Mouse (Mus musculus): ENCODE results near the gene Poll. TPM values are rescaled to one million over a fixed set of nuclear protein-coding genes. Genes with fewer than 3 reads are reported as not detected.

Gene Poll
- polyA plus RNA-seq (2014; fragmentation: Nextera tagmentation; extraction: Ambion mirVana): 14.1 and 16.4 TPM in 2 replicates

DNA sequence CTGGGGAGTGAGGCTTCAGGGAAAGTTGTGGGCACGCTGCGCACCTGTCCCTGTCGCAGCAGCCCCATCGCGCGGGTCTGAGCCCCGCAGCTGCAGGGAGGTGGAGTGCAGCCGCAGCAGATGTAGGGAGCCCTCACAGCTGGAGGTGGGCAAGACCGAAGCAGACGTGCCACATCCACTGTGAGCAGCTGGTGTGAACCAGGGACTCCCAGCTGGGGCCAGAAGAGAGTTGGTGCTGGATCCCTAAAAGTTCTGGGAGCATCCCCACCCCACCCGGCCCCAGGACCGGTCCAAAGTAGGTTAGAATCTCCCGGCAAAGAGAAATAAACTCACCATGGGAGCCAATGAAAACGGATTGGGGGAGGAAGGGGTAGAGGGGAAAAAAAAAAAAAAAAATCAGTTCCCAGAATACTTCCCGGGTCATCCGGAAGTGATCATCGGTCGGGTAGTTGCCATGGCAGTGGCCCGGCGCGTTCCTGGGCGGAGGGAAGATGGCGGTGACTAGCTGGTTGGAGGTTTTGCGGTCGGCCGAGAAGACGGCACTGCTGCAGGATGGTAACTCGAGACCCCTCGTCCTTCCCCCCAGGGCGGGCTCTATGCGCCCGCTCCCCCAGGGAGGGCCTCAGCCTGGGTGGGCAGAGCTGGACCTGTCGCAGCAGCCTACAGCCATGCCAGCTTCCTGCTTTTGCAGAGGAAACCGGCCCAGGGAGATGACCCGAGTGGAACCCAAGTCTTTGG lies at the start of gene Poll, which contains the start of gene Gm17018:
Gene Poll (minus strand): TSS at position 379 of the 738 bp plus-strand sequence.
Gene Gm17018 (plus strand): TSS at position 463 of the 738 bp plus-strand sequence.
- peak; percentile 74 for ATAC-seq (ENCODE audit: low FRiP score)
- DNase-seq (ENCODE audit: low spot score): peak; percentile 87

DNA sequence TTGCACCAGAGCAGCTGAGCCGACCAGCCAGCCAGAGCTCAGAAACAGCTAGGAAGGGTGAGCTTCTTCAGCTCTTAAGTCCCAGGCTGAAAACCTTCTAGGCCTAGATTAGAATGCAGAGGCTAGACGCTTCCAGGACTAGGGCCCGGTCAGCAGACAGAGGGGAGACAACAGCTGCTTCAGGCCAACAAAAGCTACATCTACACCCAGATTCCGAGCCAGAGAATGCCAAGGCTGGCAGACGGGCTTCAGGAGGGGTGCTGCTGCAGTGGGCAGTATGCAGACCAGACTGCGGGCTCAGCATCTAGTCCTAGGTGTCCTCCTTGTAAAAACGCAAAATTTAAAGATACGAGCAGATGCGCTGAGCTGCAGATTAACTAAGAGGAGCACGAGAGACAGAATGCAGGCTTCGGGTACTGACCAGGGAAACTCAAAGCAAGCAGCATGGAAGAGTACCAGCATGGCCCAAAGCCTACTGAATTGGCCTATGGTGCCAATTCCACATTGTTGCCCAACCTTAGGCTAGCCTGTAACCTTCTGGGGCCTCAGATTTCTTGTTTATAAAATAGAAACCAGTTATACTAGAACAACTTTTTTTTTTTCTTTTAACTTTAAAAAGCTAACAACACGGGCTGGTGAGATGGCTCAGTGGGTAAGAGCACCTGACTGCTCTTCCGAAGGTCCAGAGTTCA lies 48.5 kb upstream of the Poll start:
- no peaks in the 10 kb centered on the region for H3K36me3 ChIP-seq (ENCODE audit: control insufficient read depth, insufficient read depth, low read length)
- H3K9ac ChIP-seq (ENCODE audit: low read depth, low read length): no peak overlapping the region
- 85% methylated on average over 13 of the region's 13 CpGs for WGBS
- 0 out of 2 replicates have a peak, but pooled peaks cover 2% of the 10 kb centered on the region for H3K4me1 ChIP-seq (replicated peaks; ENCODE audit: control insufficient read depth, insufficient read depth, low read length)
- no peak overlapping the region for H3K4me2 ChIP-seq (replicated peaks; ENCODE audit: low read depth, low read length)
- no peak for ATAC-seq (ENCODE audit: low FRiP score)
- no peak for DNase-seq (ENCODE audit: low spot score)
- no peak overlapping the region for H3K27ac ChIP-seq (ENCODE audit: low read depth, low read length)
- no peaks in the 10 kb centered on the region for H3K9me3 ChIP-seq (ENCODE audit: control insufficient read depth, low read length)
- H3K4me3 ChIP-seq (ENCODE audit: low read depth, low read length): no peak overlapping the region
- peaks cover 3% of the 10 kb centered on the region; the same call in 1 of the 2 replicates for H3K27me3 ChIP-seq (ENCODE audit: control insufficient read depth, insufficient read depth, low read length)

More for the DNA sequence above, at the start of gene Poll, which contains the start of gene Gm17018:
- Histone ChIP-seq H3K27me3 (ENCODE audit: control insufficient read depth, insufficient read depth, low read length) (no peaks in the 10 kb centered on the region), H3K9ac (ENCODE audit: low read depth, low read length) (peak within 1 kb of the TSS; percentile 80), H3K4me2 (replicated peaks; ENCODE audit: low read depth, low read length) (peak within 1 kb of the TSS; percentile 94), H3K27ac (ENCODE audit: low read depth, low read length) (peak within 1 kb of the TSS; percentile 37), H3K4me3 (ENCODE audit: low read depth, low read length) (peak within 1 kb of the TSS; percentile 63), H3K36me3 (ENCODE audit: control insufficient read depth, insufficient read depth, low read length) (no peaks in the 10 kb centered on the region), H3K9me3 (ENCODE audit: control insufficient read depth, low read length) (no peaks in the 10 kb centered on the region), H3K4me1 (replicated peaks; ENCODE audit: control insufficient read depth, insufficient read depth, low read length) (no peaks in the 10 kb centered on the region)
- under 1% methylated on average over 34 of the region's 35 CpGs for WGBS

DNA sequence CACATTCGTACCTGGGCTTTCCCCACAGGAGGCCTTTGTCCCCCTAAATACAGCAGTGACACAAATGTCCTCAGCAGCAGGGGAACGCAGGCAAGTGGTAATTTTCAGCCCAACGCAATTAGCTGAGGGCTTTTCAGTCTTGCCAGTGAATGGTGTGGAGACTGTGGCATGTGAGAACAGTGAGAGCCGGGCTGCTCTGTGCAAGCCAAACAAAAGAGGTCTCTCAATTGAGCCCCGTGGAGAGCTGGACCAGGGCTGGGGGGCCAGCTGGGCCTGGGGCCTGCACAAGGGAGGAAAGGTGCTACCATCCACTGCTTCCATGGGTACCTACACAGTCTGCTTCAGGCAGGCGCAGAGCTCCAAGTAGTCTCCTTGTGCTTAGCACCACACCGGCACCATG lies 47.1 kb upstream of the Poll start:
- no peak for ATAC-seq (ENCODE audit: low FRiP score)

DNA sequence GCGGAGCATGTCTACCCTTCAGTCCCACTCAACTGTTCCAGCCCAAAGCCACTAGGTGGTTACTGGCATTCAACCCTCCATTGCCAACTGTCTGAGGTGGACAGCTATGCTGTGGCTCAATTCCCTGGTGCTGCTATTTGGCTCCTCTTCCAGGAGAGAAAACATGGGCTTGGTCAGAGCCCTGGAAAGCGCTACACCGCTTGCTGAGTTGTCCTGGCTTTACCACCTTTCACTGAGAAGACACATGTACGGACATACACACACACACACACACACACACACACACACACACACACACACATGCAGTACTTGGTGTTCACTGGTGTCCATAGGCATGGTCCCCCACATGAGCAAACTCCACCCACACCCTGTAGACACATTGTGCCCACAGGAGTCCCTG lies 46.4 kb upstream of the Poll start:
- Histone ChIP-seq H3K36me3 (ENCODE audit: control insufficient read depth, insufficient read depth, low read length) (no peaks in the 10 kb centered on the region), H3K4me1 (replicated peaks; ENCODE audit: control insufficient read depth, insufficient read depth, low read length) (0 out of 2 replicates have a peak, but pooled peaks cover 2% of the 10 kb centered on the region), H3K9me3 (ENCODE audit: control insufficient read depth, low read length) (no peaks in the 10 kb centered on the region), H3K9ac (ENCODE audit: low read depth, low read length) (no peak overlapping the region), H3K27ac (ENCODE audit: low read depth, low read length) (no peak overlapping the region), H3K4me2 (replicated peaks; ENCODE audit: low read depth, low read length) (no peak overlapping the region), H3K4me3 (ENCODE audit: low read depth, low read length) (no peak overlapping the region), H3K27me3 (ENCODE audit: control insufficient read depth, insufficient read depth, low read length) (peaks cover 3% of the 10 kb centered on the region; the same call in 1 of the 2 replicates)
- no peak for DNase-seq (ENCODE audit: low spot score)
- WGBS: 78% methylated on average over 4 of the region's 4 CpGs
- ATAC-seq (ENCODE audit: low FRiP score): no peak

More for the DNA sequence above, 47.1 kb upstream of the Poll start:
- Histone ChIP-seq H3K9ac (ENCODE audit: low read depth, low read length) (no peak overlapping the region), H3K27ac (ENCODE audit: low read depth, low read length) (no peak overlapping the region), H3K4me2 (replicated peaks; ENCODE audit: low read depth, low read length) (no peak overlapping the region), H3K9me3 (ENCODE audit: control insufficient read depth, low read length) (no peaks in the 10 kb centered on the region), H3K27me3 (ENCODE audit: control insufficient read depth, insufficient read depth, low read length) (peaks cover 3% of the 10 kb centered on the region; the same call in 1 of the 2 replicates), H3K4me1 (replicated peaks; ENCODE audit: control insufficient read depth, insufficient read depth, low read length) (0 out of 2 replicates have a peak, but pooled peaks cover 2% of the 10 kb centered on the region), H3K4me3 (ENCODE audit: low read depth, low read length) (no peak overlapping the region), H3K36me3 (ENCODE audit: control insufficient read depth, insufficient read depth, low read length) (no peaks in the 10 kb centered on the region)
- WGBS: 28% methylated on average over 7 of the region's 7 CpGs
- DNase-seq (ENCODE audit: low spot score): peak; percentile 12

DNA sequence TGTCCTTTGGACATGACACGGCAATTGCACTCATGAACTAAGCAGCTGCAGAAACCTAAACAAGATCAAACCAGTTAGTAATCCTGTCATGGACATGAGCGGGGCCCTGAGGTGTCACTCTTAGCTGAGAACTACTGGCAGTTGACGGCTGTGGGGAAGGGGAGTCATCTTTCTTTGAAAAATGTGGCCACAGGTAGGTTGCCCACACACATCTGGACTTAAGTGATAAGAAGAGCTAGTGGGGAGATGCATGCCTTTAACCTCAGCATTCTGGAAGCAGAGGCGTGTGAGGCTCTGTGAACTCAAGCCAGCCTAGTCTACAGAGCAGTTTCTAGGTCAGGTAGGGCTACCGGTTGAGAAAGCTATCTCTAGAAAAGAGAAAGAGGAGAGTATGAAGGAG lies 42.3 kb upstream of the Poll start:
- H3K4me1 ChIP-seq (replicated peaks; ENCODE audit: control insufficient read depth, insufficient read depth, low read length): 0 out of 2 replicates have a peak, but pooled peaks cover 2% of the 10 kb centered on the region
- no peak overlapping the region for H3K4me3 ChIP-seq (ENCODE audit: low read depth, low read length)
- peaks cover 13% of the 10 kb centered on the region for H3K27me3 ChIP-seq (ENCODE audit: control insufficient read depth, insufficient read depth, low read length)
- WGBS: 88% methylated on average over 5 of the region's 5 CpGs
- H3K36me3 ChIP-seq (ENCODE audit: control insufficient read depth, insufficient read depth, low read length): no peaks in the 10 kb centered on the region
- H3K9me3 ChIP-seq (ENCODE audit: control insufficient read depth, low read length): no peaks in the 10 kb centered on the region
- no peak overlapping the region for H3K4me2 ChIP-seq (replicated peaks; ENCODE audit: low read depth, low read length)
- DNase-seq (ENCODE audit: low spot score) (no peak), ATAC-seq (ENCODE audit: low FRiP score) (no peak)
- no peak overlapping the region for H3K27ac ChIP-seq (ENCODE audit: low read depth, low read length)
- no peak overlapping the region for H3K9ac ChIP-seq (ENCODE audit: low read depth, low read length)

DNA sequence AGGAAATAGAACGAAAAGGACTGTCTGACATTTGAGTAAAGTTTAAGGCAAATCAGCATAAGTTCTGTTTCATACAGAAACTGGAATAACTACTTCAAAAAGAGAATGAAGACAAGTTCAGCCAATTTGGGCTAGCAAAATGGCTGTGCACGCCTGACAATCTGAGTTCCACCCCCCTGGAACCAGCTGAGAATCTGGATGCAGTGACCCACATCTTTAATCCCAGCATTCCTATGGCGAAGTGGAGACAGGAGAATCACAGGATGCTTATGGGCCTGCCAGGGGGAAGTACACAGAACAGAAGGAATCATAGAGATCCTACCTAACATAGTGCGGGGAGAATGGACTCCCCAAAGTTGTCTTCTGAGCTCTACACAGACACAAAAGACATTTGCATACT lies 36.8 kb upstream of the Poll start:
- ATAC-seq (ENCODE audit: low FRiP score) (no peak), DNase-seq (ENCODE audit: low spot score) (no peak)
- Histone ChIP-seq H3K9me3 (ENCODE audit: control insufficient read depth, low read length) (no peaks in the 10 kb centered on the region), H3K4me1 (replicated peaks; ENCODE audit: control insufficient read depth, insufficient read depth, low read length) (0 out of 2 replicates have a peak, but pooled peaks cover 4% of the 10 kb centered on the region), H3K27ac (ENCODE audit: low read depth, low read length) (no peak overlapping the region), H3K27me3 (ENCODE audit: control insufficient read depth, insufficient read depth, low read length) (peaks cover 28% of the 10 kb centered on the region), H3K36me3 (ENCODE audit: control insufficient read depth, insufficient read depth, low read length) (no peaks in the 10 kb centered on the region), H3K4me3 (ENCODE audit: low read depth, low read length) (no peak overlapping the region), H3K4me2 (replicated peaks; ENCODE audit: low read depth, low read length) (no peak overlapping the region), H3K9ac (ENCODE audit: low read depth, low read length) (no peak overlapping the region)
- WGBS: 78% methylated on average over 4 of the region's 4 CpGs

DNA sequence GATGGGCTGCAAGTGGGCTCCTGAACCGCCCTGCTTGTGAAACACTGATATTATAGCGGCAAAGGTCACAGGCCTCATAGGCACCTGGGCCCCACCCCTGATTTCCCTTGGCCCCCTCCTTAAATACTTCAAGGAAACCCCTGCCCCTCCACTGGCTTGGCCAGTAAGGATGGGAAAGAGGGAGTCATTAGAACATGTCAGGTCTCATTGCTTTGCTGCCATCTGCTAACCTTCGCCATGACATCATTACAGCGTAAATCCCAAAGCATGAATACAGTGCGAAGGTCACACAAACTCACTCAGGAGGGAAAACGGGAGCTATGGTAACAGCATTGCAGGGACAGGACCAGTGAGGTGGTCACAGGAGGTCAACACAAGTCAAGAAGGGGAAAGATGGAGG lies 36.1 kb upstream of the Poll start:
- no peak overlapping the region for H3K4me3 ChIP-seq (ENCODE audit: low read depth, low read length)
- H3K27ac ChIP-seq (ENCODE audit: low read depth, low read length): no peak overlapping the region
- no peaks in the 10 kb centered on the region for H3K36me3 ChIP-seq (ENCODE audit: control insufficient read depth, insufficient read depth, low read length)
- DNase-seq (ENCODE audit: low spot score) (no peak), ATAC-seq (ENCODE audit: low FRiP score) (peak; percentile 49)
- H3K4me2 ChIP-seq (replicated peaks; ENCODE audit: low read depth, low read length): no peak overlapping the region
- H3K4me1 ChIP-seq (replicated peaks; ENCODE audit: control insufficient read depth, insufficient read depth, low read length): 0 out of 2 replicates have a peak, but pooled peaks cover 4% of the 10 kb centered on the region
- H3K27me3 ChIP-seq (ENCODE audit: control insufficient read depth, insufficient read depth, low read length): peaks cover 32% of the 10 kb centered on the region
- no peak overlapping the region for H3K9ac ChIP-seq (ENCODE audit: low read depth, low read length)
- H3K9me3 ChIP-seq (ENCODE audit: control insufficient read depth, low read length): no peaks in the 10 kb centered on the region
- 64% methylated on average over 6 of the region's 6 CpGs for WGBS

DNA sequence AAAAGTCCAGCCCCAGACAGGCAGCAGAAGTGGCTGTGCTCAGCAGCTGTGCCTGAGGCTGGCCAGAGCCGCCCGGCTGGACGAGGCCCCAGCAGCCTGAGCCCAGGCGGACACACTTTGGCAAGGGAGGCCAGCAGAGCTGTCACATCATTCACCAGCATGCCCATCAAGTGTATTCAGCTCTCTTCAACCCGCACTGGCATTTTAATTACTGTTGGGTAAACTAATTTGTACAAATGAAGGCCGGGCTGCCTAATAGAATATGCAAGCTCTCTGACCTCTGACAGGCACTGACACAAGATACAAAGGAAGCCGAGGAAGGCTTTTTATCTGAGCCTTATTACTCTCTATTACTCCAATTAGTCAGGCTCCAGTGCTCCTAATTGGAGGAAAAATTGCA lies 35.7 kb upstream of the Poll start:
- Histone ChIP-seq H3K9me3 (ENCODE audit: control insufficient read depth, low read length) (no peaks in the 10 kb centered on the region), H3K27me3 (ENCODE audit: control insufficient read depth, insufficient read depth, low read length) (peaks cover 33% of the 10 kb centered on the region), H3K27ac (ENCODE audit: low read depth, low read length) (no peak overlapping the region), H3K4me3 (ENCODE audit: low read depth, low read length) (no peak overlapping the region), H3K9ac (ENCODE audit: low read depth, low read length) (no peak overlapping the region), H3K4me1 (replicated peaks; ENCODE audit: control insufficient read depth, insufficient read depth, low read length) (0 out of 2 replicates have a peak, but pooled peaks cover 4% of the 10 kb centered on the region), H3K36me3 (ENCODE audit: control insufficient read depth, insufficient read depth, low read length) (no peaks in the 10 kb centered on the region), H3K4me2 (replicated peaks; ENCODE audit: low read depth, low read length) (no peak overlapping the region)
- 21% methylated on average over 7 of the region's 7 CpGs for WGBS
- peak; percentile 81 for ATAC-seq (ENCODE audit: low FRiP score)
- peak; percentile 45 for DNase-seq (ENCODE audit: low spot score)
